Mouse (Mus musculus) CD8-positive naive resting alpha-beta T cell, adult 2 months (primary cell): Measurements from ENCODE around the gene Erp44.
A peak's percentile ranks its signal among the peaks of the same experiment; 100 is the strongest.

Source experiments
- DNase-seq, 2 experiments: peaks; one replicate each; pipeline ENCODE4 v3.0.0; 2022; ENCODE audit warnings: low read depth in 2 of 2, low spot score in 2 of 2

Erp44 gene

GRCm38 (mm10) chr4:48279498-48280134 is at the start of gene Erp44, which contains the start of gene Invs:
Erp44 (minus strand) TSS chr4:48279558.
Invs (plus strand) TSS chr4:48279760.
- DNase-seq, result peak; percentile 89 to 90

- DNase-seq, result no peak
Observed at GRCm38 (mm10) chr4:48328042-48328441, 48.7 kb upstream of the Erp44 start.

GRCm38 (mm10) chr4:48327192-48327591 is 47.8 kb upstream of the Erp44 start:
- no peak for DNase-seq

- DNase-seq, result no peak
Observed at GRCm38 (mm10) chr4:48322095-48322494, 42.7 kb upstream of the Erp44 start.

- DNase-seq, result no peak
Observed at GRCm38 (mm10) chr4:48321276-48321675, 41.9 kb upstream of the Erp44 start.

- no peak for DNase-seq
Observed at GRCm38 (mm10) chr4:48316036-48316435, 36.7 kb upstream of the Erp44 start.

GRCm38 (mm10) chr4:48314814-48315213 is 35.5 kb upstream of the Erp44 start:
- no peak for DNase-seq

- no peak for DNase-seq
Observed at GRCm38 (mm10) chr4:48287086-48287757, 7.9 kb upstream of the Erp44 start.

- no peak for DNase-seq
Observed at GRCm38 (mm10) chr4:48281121-48281520, 1.8 kb upstream of the Erp44 start.

GRCm38 (mm10) chr4:48278757-48279497 is 431 bp downstream of the Erp44 start:
- DNase-seq, result no peak

GRCm38 (mm10) chr4:48277011-48277410 is 2.3 kb downstream of the Erp44 start:
- no peak for DNase-seq

- no peak for DNase-seq
Observed at GRCm38 (mm10) chr4:48275736-48276135, 3.6 kb downstream of the Erp44 start.

- DNase-seq, result no peak
Observed at GRCm38 (mm10) chr4:48273119-48273829, 6.1 kb downstream of the Erp44 start.

- no peak for DNase-seq
Observed at GRCm38 (mm10) chr4:48271838-48272237, 7.5 kb downstream of the Erp44 start.

GRCm38 (mm10) chr4:48270532-48270931 is 8.8 kb downstream of the Erp44 start:
- DNase-seq, result no peak

- no peak for DNase-seq
Observed at GRCm38 (mm10) chr4:48268127-48268526, 11.2 kb downstream of the Erp44 start.

GRCm38 (mm10) chr4:48267683-48268082 is 11.7 kb downstream of the Erp44 start:
- DNase-seq, result no peak

GRCm38 (mm10) chr4:48258045-48258444 is 21.3 kb downstream of the Erp44 start:
- no peak for DNase-seq

GRCm38 (mm10) chr4:48253266-48253665 is 26.1 kb downstream of the Erp44 start:
- no peak for DNase-seq

- no peak for DNase-seq
Observed at GRCm38 (mm10) chr4:48244280-48244679, 35.1 kb downstream of the Erp44 start.

- no peak for DNase-seq
Observed at GRCm38 (mm10) chr4:48243737-48244136, 35.6 kb downstream of the Erp44 start.
